Mouse (Mus musculus) forelimb bud, embryonic 11.5 days (tissue): ENCODE data around the gene Psmb9.

Experiments
- DNase-seq: peaks from one replicate; pipeline ENCODE4 v3.0.0-alpha.2; 2012; ENCODE audit warnings: low read depth, low spot score

The Psmb9 gene

GRCm38 (mm10) chr17:34205746-34206176 lies 18.2 kb upstream of the Psmb9 start:
- DNase-seq: no peak

- DNase-seq: no peak
Measured at GRCm38 (mm10) chr17:34205021-34205745, 17.6 kb upstream of the Psmb9 start.

- peak; percentile 72 for DNase-seq
Measured at GRCm38 (mm10) chr17:34204303-34205010, 16.9 kb upstream of the Psmb9 start.

DNA sequence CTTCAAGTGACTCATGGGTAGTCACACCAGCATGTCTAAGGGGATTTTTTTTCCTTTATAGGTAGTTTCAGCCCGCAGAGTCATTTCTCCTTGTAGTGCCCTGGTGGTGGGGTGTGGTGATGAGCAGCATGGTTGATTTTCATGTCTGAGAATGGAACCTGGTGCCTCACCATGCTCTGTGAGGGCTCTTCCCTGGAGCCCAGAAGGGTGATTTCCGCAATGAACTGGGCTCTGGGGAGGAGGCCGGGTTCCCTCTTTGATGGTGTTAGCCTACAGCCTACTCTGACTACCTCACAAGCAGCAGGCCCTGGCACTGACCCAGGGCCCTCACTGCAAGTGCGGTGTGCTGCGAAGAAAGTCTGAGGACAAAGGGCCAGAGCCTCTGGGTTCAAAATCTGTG lies 15.9 kb upstream of the Psmb9 start, which contains the start of gene Tap2:
Gene Tap2, plus strand, starts transcription at position 84 of the 400 bp plus-strand sequence.
- DNase-seq: no peak

GRCm38 (mm10) chr17:34202760-34203442 lies 15.3 kb upstream of the Psmb9 start:
- no peak for DNase-seq

GRCm38 (mm10) chr17:34201506-34202055 lies 14.0 kb upstream of the Psmb9 start:
- DNase-seq: no peak

DNA sequence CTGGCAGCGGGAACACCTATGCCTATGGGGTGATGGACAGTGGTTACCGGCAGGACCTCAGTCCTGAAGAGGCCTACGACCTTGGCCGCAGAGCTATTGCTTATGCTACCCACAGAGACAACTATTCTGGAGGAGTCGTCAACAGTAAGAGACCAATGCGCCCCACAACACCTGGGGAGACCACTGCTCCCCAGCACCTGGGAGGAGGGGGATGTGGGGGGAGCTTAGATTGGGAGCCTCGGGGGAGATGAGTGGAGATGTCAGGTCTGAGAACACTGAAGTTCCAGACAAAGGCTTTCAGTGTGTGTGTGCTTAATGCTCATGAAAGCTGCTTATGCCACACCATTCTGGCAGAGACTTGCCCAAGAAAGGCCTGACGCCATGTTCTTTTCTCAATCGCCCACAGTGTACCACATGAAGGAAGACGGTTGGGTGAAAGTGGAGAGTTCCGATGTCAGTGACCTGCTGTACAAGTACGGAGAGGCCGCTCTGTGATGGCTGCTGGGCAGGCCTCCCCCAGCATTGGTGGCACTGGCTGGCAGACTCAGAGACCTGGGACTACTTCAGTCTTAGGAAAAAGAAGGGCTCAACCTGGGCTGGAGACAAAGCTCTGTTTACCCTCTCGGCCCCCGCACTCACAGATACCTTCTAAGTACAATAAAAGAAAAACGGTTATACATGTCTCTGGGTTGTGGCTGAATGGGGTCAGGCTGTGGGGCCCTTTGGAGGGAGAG lies 13.4 kb upstream of the Psmb9 start:
- no peak for DNase-seq

DNA sequence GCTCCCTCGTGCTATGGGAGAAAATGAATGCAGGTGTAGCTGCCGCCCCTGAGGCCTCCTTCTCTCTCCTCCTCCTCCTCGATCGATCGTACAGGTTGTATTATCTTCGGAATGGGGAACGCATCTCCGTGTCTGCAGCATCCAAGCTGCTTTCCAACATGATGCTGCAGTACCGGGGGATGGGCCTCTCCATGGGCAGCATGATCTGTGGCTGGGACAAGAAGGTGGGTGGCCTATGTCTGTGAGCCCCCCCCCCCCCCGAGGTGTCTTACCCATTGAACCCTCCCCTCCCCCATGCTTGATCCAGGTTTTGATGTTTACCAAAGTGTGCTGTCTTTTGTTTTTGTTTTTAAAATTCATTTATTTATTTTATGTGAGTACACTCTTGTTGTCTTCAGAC lies 12.5 kb upstream of the Psmb9 start:
- no peak for DNase-seq

GRCm38 (mm10) chr17:34199050-34199619 lies 11.6 kb upstream of the Psmb9 start:
- no peak for DNase-seq

DNA sequence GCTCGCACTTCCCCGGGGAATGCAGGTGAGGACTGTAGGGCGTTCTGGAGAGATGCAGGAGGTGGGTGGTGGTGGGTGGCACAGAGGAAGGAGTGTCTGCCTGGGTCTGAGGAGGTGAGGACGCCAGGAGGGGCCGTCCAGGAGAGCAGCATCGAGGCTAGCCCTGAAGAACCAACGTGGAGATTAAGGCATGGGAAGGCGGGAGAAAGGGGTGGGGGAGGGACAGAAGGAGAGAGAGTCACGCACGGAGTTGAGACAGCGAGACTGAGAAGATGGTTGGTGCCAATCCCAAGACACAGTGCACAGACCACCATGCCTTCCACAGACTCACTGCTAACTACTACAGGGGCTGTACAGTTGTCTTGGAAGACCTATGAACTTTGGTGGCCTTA lies 11.0 kb upstream of the Psmb9 start:
- no peak for DNase-seq

- DNase-seq: no peak
Measured at GRCm38 (mm10) chr17:34197904-34198520, 10.4 kb upstream of the Psmb9 start.

DNA sequence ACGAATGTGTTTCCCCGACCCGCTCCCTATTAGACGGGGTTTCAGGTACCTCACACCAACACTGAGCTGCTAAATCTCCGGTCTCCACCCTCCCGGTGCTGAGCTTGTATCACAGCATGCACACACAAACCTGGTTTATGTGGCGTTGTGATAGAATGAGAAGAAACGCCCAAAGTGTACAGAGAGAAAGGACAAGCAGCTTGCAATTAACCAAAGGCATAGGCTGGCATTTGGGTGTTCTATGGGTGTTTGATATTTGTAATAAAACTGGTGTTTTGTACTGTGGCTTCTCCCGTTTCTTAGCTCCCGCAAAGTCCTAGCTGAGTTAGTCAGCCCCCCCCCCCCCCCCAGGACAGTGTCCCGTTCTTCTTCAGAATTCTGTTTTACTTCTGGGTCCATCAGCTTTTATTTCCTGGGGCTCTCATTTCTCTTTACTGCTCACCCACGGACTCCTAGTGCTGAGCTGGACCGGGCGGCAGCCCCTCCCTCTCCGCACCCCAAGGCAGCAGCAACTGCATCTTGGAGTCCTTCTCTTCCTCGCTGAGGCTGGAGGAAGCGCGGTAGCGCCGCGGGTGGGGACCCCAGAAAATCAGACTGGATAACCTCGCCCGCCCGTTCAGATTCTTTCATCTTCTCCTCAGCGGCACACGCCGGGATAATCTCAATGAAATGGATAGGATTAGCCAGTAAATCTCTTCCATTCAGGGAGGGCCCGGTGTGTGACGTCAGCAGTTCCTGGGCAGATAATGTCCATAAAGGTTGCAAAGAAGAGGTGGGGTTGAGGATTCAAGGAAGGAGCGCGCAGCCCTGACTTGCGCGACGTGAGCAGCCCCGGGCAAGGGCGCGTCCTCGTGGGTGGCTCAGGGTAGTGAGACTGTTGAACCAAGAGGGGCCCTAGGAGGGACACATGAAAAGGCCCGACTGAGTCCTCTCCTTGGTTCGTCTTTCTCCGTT lies 9.7 kb upstream of the Psmb9 start, which contains the start of gene Psmb8:
Gene Psmb8, plus strand, starts transcription at position 781 of the 954 bp plus-strand sequence.
- peak; percentile 73 for DNase-seq

- DNase-seq: no peak
Measured at GRCm38 (mm10) chr17:34196491-34196890, 8.9 kb upstream of the Psmb9 start.

GRCm38 (mm10) chr17:34194723-34195122 lies 7.2 kb upstream of the Psmb9 start:
- no peak for DNase-seq

DNA sequence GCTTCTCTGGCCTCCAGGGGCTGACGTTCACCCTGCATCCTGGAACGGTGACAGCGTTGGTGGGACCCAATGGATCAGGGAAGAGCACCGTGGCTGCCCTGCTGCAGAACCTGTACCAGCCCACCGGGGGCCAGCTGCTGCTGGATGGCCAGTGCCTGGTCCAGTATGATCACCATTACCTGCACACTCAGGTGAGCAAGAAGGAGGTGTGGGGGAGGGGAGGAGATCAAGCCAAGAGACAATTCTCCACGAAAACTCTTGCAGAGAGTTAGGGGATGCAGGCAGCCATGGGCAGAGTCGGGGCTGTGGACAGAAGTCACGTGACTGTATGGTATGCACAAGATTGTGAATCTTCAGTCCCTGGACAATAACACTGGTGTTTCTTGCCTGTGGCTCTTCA lies 5.9 kb upstream of the Psmb9 start:
- DNase-seq: no peak

GRCm38 (mm10) chr17:34192852-34193251 lies 5.3 kb upstream of the Psmb9 start:
- DNase-seq: no peak

DNA sequence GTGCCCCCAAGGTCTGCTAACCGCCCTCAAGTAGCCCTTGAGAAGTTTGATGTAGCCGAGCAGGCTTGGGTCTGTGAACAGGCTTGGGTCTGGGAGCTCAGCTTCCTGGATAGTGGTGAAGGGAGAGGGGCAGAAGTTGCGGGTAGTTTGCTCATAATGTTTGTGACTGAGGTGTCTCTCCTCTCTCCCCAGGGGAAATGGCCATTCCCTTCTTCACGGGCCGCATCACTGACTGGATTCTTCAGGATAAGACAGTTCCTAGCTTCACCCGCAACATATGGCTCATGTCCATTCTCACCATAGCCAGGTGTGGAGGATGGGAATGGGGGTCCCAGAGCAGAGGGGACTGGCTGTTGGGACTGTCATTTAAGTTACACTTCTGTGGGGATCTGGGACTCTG lies 1.4 kb upstream of the Psmb9 start:
- no peak for DNase-seq

GRCm38 (mm10) chr17:34188010-34188409 lies 446 bp upstream of the Psmb9 start:
- no peak for DNase-seq

- no peak for DNase-seq
Measured at GRCm38 (mm10) chr17:34186885-34187260, 691 bp downstream of the Psmb9 start.

DNA sequence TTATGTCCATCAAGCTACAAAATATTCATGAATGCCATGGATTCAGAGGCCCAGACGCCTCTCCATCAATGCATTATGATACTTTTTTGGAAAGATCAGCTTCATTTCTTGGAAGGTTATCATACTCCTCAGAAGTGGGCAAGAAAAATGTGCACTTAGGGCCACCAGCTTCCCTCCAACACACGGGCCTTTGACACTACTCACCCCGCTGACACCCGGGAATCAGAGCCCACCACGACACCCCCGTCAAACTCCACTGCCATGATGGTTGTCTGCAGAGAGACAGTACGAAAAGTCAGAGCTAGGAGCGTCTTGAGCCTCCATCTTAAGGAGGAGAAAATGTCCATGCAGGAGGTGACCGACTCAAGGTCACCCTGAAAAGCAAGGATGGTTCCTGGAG lies 2.0 kb downstream of the Psmb9 start:
- no peak for DNase-seq
